Mouse (Mus musculus) frontal cortex, postnatal 10 days (tissue): ENCODE data around the gene Cd200.
"Not testable (repeated sequence)": the region's sequence is repeated elsewhere in the genome, so short reads cannot be mapped to it uniquely, and the experiment has no call there.

Source experiments
- DNase-seq, 2 experiments: peaks; one replicate each; pipeline ENCODE4 v3.0.0; 2022; ENCODE audit warnings: low spot score in 2 of 2, mixed read lengths in 1 of 2

Cd200 gene

DNA sequence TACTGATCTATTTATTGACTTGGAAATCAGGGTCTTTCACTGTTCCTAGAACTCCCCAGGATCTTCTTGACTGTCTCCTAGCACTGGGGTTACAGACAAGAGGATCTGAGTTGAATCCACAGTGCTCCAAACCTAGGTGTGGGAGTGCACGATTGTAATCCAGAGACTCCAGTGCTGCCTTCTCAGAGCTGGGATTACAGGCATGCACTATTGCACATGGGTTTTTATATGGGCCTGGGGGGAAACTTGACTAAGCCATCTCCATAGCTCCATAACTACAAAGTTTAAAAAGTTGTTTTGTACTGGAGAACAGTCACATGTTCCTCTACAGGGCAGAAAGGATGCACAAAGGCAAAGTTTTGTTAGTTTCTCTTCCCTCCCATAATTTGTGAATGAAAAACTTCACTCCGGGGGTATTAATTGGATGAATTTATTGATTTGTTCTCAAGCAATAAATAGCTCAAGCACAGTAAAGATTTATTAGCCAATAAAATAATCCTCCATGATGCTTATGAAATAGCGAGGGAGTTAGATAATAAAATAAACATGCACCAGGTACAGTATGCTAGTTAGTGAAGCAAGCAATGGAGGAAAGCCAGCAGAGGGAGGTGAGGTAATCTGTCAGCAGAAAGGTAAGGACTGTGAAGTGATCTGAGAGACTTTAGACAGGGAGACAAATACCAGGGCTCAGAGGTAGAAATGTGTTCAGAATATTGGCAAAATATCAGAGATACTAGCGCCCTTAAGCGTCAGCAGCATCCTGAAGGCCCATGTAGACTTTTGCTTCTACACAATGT is 30.5 kb downstream of the Cd200 start:
- DNase-seq = no peak

DNA sequence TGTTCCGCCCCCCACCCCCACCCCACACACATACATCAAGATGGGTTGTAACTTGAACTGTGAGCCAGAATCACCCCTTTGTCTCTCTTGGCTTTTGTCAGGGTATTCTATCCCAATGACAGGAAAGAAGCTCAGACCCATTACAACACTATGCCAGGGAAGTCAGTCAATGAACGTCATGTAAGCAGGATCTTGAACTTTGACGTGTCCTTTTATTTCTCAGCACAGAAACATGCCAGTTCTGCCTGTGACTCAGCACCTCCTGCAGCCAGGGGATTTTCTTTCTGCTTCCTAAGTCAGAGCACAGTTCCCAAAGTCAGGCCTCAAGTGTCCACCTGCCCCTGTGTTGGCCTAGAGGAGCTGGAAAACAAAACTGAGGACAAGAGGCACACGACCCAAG is 31.5 kb downstream of the Cd200 start:
- DNase-seq = no peak

- no peak for DNase-seq
Measured at GRCm38 (mm10) chr16:45376812-45377211, 32.0 kb downstream of the Cd200 start.

- DNase-seq = no peak
Measured at GRCm38 (mm10) chr16:45376294-45376693, 32.6 kb downstream of the Cd200 start.

GRCm38 (mm10) chr16:45375506-45376225 is 33.2 kb downstream of the Cd200 start:
- DNase-seq = no peak

DNA sequence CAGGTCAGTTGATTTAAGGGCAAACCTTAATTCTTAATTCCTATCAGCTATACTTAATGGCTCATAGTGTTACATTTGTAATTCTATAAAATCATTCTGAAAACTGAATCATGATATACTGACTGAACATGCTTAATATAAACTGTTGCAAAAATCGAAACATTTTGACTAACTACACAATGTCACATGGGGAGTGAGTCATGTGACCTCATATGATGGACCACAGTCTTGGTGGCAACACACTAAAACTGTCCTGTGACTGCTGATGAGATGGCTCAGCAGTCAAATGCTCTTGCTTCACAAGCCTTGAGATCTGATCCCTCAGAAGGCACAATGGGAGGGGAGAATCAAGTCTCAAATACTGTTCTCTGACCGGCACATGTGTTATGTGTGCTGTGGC is 34.8 kb downstream of the Cd200 start:
- no peak for DNase-seq

DNA sequence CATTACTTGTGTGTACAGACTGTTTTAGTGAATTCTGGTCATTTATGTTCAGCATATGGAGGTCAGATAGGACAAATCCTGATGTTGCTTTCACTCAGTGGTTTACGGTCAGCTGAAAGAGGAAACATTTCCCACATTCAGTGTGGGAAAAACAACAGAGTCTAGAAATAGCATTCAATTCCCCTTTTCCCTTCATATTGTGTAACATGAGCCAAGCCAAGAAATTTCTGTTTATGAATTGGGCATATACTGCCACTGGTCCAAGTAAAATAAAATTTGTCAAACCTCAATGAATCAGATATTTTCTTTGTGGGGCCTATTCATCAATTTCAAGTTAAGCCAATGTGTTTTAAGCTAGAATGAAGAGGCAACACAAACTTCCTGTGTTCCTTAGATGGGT is 37.8 kb downstream of the Cd200 start:
- DNase-seq = no peak

DNA sequence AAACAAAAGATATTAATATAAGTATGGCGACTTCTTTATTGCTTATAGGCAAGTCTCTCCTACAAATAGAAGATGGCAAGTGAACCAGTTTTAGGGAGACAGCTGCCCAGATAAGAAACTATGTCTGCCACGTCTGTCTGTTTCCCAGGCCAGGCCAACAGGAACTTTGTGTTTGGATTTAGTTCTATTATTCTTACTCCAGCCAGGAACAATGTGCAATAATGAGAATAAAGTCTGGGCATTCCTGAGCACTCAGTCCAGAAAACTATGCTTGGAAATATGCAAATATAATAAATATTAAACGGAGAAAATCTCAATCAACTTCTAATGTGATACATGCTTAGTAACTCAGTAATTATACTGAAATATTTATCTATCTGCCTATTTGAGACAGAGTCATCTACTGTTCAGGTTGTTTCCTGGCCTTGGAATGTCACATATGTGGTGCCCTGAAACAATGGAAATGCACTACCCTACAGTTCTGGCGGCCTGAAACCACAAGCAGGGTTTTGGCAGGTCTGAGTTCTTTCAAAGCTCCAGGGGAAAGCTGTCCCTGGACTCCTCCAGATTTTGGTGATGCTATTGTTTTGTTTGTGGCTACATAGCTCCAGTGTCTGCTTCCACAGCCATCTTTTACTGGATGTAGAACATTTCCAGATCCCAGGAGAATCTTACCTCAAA is 39.4 kb downstream of the Cd200 start:
- DNase-seq = no peak

- no peak for DNase-seq
Measured at GRCm38 (mm10) chr16:45366111-45366510, 42.7 kb downstream of the Cd200 start.

- DNase-seq = no peak
Measured at GRCm38 (mm10) chr16:45365353-45365752, 43.5 kb downstream of the Cd200 start.

DNA sequence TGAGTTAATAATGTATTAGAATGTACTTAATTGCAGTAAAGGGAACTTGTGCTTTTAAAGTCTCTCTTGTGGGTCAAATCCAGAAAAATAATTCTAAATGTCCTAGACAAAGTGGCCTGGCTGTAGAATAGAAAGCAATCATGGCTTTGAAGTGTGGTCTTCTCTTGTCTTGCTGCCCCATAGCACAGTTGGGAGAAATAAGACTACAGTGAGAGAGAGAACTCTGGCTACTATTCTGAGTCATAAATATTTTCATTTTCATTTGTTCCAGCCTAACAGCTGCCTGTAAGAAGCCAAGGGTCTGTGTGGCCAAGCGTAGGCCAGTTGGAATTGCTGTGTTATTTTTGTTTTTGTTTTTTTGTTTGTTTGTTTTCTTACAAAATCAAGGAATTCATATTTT is 44.2 kb downstream of the Cd200 start:
- DNase-seq = no peak

DNA sequence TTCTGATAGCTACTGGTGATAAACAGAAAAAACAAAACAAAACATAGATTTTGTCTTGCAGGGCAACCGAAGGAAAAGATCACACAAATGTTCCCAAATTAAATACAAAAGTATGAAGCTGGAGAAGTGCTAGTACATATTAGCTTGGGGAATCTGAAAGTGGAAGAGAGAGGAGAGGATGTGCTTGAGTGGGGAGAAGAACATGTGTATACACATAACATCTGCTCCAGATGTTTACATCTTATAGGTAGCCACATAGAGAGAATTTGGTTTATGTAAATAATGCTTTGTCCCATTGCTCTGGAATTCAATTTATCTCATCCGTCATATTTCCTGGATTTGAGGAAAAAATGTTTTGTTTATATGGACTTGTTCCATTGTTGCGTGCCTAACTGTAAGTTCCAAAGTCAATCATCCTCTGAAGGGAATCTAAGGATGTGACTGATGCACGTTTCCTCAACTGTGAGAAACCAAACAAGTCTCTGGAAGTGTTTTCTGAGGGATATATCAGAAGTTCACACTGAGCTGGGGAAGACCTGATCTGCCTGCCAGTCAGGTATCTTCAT is 45.3 kb downstream of the Cd200 start:
- DNase-seq = no peak

GRCm38 (mm10) chr16:45361450-45361849 is 47.4 kb downstream of the Cd200 start:
- no peak for DNase-seq

DNA sequence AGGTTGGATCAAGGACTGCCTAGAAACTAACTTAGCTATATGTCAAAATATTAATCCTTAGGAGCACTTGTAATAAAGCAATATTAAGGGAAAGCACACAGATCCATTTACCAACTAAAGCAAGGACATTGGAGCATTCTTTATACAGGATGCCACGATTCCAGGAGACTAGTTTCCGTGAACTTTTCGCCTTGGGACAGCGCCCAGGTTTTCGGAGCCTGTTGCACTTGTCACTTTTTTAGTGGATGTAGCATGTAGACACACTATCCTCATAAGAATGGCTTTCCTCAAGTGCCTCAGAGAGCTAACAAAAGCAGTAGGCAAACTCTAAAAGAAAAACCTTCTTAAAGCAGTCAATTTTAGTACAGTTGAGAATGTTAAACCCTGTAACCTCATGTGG is 50.4 kb downstream of the Cd200 start:
- not testable (repeated sequence) for DNase-seq

- DNase-seq = no peak
Measured at GRCm38 (mm10) chr16:45357134-45357533, 51.7 kb downstream of the Cd200 start.

DNA sequence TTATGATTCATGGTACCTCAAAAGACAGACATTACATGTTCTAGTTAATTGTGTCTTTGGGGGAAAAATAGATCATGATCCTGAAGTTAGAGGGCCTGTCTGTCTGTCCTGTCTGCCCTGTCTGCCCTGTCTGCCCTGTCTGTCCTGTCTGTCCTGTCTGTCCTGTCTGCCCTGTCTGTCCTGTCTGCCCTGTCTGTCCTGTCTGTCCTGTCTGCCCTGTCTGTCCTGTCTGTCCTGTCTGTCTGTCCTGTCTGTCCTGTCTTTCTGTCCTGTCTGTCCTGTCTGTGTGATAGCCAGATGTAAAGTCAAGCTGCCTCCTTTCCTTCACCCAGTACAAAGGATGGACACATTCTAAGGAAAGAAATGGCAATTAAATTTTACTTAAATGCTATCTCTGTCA is 56.0 kb downstream of the Cd200 start:
- no peak for DNase-seq

DNA sequence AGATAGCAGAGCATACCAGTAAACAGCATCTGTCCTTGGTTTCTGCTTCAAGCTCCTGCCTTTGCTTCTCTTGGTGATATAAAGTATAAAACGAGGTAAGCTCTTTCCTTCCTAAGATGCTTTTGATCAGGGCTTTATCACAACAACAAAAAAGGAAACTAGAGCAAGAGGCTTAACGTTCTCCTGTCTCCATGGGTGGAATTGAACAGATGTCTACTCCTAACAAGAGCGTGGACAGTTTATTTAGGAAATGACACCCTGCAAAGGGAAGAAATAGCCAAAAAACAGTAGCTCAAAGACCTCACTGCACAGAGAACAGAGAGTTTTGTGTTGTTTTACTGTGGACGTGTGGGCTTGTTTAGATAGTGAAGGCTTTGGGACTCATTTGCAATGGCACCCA is 58.1 kb downstream of the Cd200 start:
- DNase-seq = no peak

- DNase-seq = no peak
Measured at GRCm38 (mm10) chr16:45349523-45350298, 59.1 kb downstream of the Cd200 start.

DNA sequence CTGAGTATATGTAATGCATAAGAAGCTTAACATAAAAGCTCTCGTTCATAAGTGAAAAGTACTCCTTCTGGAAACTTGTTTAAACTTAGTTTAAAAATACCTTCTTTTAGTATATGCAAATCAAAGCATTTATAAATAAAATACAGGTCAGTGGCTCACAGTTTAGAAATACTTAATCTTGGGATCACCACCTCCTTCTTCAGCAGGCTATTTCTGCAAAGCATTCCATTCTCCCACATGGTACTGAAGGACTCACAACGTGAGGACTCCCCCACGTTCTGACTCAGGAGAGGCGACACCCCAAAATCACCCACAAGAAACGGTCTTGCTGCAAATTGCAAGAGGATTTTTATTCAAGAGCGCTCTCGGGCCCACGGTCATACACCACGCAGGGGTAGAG is 60.6 kb downstream of the Cd200 start:
- DNase-seq = not testable (repeated sequence)

GRCm38 (mm10) chr16:45346930-45347387 is 61.9 kb downstream of the Cd200 start:
- DNase-seq = no peak

GRCm38 (mm10) chr16:45346367-45346766 is 62.5 kb downstream of the Cd200 start:
- DNase-seq = no peak
